In genomic region chr4:43536031-43536430, GRCm38 (mm10) we compare ENCODE assay signal across 28 mouse cellular contexts. TPM values are rescaled to one million over a fixed set of nuclear protein-coding genes. Genes with fewer than 3 reads are reported as not detected.
"Had no signal": no experiment of that assay in that cellular context is flagged by ENCODE, and none has a peak within 500 bp of the region (broad histone marks: within the 10 kb centered on the region; RNA-seq: fewer than 3 reads in every experiment).

No protein-coding gene starts in this region.

- H3K4me3 ChIP-seq: embryonic facial prominence, embryonic 10.5 days; embryonic facial prominence, embryonic 12.5 days; embryonic facial prominence, embryonic 13.5 days; embryonic facial prominence, embryonic 15.5 days; erythroblast, embryonic 14.5 days; forebrain, embryonic 10.5 days; forebrain, embryonic 12.5 days; forebrain, embryonic 13.5 days; forebrain, embryonic 15.5 days; heart, adult 2 months; heart, embryonic 10.5 days had no signal

- DNase-seq: cerebellum, adult 9-10 months; cerebellum, adult 9-11 months; cerebellum, postnatal 10 days; cerebellum, postnatal 14 days; cerebellum, postnatal 25 days; cerebellum, postnatal 36 days; embryo, embryonic 11 days; forebrain, postnatal 0 days; gastrocnemius, postnatal 10 days; gastrocnemius, postnatal 14 days; gastrocnemius, postnatal 25 days; heart, adult 11 months; heart, adult 18-20 months; heart, adult 2 months had no signal

- H3K27ac ChIP-seq: embryonic facial prominence, embryonic 10.5 days; embryonic facial prominence, embryonic 12.5 days; embryonic facial prominence, embryonic 13.5 days; embryonic facial prominence, embryonic 15.5 days; forebrain, embryonic 10.5 days; forebrain, embryonic 12.5 days; forebrain, embryonic 13.5 days; forebrain, embryonic 15.5 days; heart, adult 2 months; heart, embryonic 10.5 days had no signal

RNA-seq across cellular contexts. Expression of gene Tpm2, which starts 12.5 kb away (rescaled TPM):
- polyA plus RNA-seq: erythroblast, embryonic 14.5 days had no signal

RNA-seq across cellular contexts. Expression of gene Car9, which starts 29.3 kb away (rescaled TPM):
- polyA plus RNA-seq: erythroblast, embryonic 14.5 days; forebrain, embryonic 14.5 days had no signal

RNA-seq across cellular contexts. Expression of gene Arhgef39, which starts 36.5 kb away (rescaled TPM):
- total RNA-seq: gastrocnemius, adult 18-20 months; gastrocnemius, adult 8-10 months; heart, adult 8-10 months had no signal
